Mouse (Mus musculus) ES-CJ7 (cell line): Measurements from ENCODE around the gene Ppm1b.
"Not testable (repeated sequence)": the region's sequence is repeated elsewhere in the genome, so short reads cannot be mapped to it uniquely, and the experiment has no call there.

Experiments used
- DNase-seq: peaks from one replicate; pipeline ENCODE4 v3.0.0; 2011; ENCODE audit warnings: low read depth, low spot score

Gene Ppm1b

GRCm38 (mm10) chr17:84956441-84956840 is at the start of gene Ppm1b:
Gene Ppm1b (plus strand): TSS chr17:84956741.
- DNase-seq = no peak

GRCm38 (mm10) chr17:84921666-84922376 is 34.7 kb upstream of the Ppm1b start:
- peak; percentile 7 for DNase-seq

- DNase-seq = no peak
Observed at GRCm38 (mm10) chr17:84924779-84925178, 31.8 kb upstream of the Ppm1b start.

- DNase-seq = no peak
Observed at GRCm38 (mm10) chr17:84926233-84926632, 30.3 kb upstream of the Ppm1b start.

DNA sequence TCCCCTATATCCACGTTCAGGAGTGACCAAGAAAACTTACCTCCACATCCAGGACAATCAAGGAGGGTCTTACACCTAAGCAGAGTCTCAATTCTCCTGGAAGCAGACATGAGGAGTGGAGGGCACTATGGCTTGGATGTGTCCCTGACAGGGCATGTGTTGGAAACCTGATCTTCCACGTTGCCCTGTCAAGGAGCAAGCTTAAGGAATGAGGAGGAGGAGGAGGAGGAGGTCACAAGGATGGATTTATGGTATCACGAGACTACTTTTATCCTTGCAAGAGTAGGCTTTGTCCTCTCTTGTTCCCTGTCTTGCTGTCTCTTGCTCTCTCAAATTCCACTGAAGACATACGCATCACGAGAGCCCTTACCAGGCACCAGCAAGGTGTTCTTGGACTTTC is 29.0 kb upstream of the Ppm1b start:
- no peak for DNase-seq

GRCm38 (mm10) chr17:84932943-84933342 is 23.6 kb upstream of the Ppm1b start:
- no peak for DNase-seq

GRCm38 (mm10) chr17:84933968-84934367 is 22.6 kb upstream of the Ppm1b start:
- no peak for DNase-seq

- DNase-seq = not testable (repeated sequence)
Observed at GRCm38 (mm10) chr17:84935620-84936019, 20.9 kb upstream of the Ppm1b start.

- DNase-seq = no peak
Observed at GRCm38 (mm10) chr17:84936301-84936700, 20.2 kb upstream of the Ppm1b start.

DNA sequence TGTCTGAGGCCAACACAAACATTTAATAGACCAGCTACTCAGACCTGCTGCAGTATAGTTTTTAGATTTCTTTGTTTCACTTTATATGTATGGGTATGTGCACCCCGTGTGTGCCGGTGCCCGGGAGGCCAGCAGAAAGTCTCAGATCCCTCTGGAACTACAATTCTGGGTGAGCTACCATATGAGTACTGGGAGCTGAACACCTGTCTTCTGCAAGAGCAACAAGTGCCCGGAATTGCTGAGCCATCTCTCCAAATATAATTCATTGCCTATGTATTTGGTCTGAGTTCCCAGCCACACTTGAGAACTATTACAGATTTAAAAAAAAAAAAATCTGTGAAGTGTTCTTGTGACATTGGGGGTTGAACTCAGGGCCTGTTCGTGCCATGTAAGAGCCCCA is 19.7 kb upstream of the Ppm1b start:
- DNase-seq = no peak

DNA sequence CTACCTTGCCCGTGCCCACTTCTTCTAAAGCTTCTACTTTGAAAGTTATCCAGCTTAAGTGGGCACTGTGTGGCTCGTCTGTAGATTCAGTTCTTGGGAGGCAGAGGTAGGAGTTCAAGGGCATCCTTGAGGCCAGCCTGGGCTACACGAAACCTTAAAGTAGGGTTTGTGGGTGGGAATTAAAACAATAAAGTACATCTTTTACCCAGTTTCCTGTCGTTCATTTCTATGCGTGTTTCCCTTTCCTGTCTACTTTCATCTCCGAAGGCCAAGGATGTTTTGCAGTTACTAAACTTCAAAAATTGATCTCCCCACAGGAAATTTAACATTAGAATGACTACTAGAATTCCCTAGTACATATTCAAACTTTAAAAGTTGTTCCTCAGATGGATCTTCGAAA is 19.3 kb upstream of the Ppm1b start:
- DNase-seq = no peak

DNA sequence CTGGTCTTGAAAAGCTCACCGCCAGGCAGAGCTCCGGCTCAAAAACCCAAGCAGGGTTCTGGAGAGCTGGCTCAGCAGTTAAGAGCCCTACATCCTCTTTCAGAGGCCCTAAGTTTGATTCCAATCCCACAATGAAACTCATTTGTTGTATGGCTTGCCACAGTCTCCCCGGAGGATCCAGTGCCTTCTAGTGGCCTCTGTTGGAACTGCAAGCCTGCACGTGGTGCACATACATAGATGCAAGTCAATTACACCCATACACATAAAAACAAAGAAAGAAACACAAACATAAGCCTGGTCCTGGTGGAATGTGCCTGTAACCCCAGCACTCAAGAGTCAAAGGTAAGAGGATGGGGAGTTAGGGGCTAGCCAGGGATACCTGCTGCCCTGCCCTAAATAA is 18.3 kb upstream of the Ppm1b start:
- peak; percentile 57 for DNase-seq

DNA sequence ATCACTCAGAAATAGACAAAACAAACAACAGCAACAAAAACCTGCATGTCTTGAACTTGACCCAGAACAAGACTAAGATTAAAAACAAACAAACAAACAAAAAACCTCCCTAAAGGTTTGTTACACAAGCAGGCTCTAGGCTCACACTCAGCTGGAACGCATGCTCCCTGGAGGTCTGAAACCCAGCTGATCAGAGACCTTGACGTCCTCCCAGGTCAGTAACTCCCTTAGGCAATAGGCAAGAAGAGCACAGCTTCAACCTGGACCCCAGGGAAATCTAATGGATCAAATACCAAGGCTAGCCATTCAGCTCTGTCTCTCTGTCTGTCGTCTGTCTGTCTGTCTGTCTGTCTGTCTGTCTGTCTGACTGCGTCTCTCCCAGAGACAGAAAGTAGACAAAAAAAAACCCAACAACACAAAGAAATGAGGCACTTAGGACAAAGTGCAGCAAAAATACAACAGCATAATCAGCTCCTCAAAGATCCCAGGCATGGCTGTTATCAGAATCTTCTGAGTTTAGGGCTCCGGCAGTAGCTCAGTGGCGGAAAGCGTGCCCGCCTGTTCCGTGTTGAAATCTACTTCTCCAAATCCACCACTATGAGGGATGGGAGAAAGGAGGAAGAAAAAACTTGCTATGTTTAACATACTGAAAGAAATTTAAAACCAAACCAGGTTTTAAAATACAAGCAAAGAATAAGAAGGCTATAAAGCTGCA is 16.4 kb upstream of the Ppm1b start:
- DNase-seq = no peak

DNA sequence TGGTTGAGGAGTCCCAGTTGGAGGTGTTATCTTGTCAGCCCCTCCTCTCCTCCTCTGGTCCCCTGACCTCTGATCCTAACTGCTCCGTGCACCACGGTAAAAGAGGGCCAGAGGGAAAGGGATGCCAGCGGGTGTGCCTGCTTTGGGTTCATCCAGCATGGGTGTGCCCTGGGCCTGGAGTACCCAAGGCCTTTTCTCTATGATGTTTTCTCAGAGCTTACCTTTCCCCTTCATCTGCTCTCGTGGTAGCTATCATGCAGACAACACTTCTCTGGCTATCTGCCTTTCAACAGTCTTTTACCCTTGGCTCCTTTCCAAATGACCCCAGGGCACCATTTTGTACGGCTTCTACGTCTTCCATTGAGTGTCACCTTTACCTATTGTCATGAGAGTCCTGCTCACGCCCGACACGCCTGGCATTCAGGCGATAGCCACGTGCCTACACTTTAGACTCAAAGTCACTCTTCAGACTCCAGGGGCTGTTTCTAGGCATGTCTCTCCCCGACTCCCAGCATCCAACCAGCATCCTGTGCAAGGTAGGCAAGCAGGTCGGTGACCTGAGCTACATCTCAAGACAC is 15.2 kb upstream of the Ppm1b start:
- peak; percentile 54 for DNase-seq

- no peak for DNase-seq
Observed at GRCm38 (mm10) chr17:84942358-84943032, 14.0 kb upstream of the Ppm1b start.

DNA sequence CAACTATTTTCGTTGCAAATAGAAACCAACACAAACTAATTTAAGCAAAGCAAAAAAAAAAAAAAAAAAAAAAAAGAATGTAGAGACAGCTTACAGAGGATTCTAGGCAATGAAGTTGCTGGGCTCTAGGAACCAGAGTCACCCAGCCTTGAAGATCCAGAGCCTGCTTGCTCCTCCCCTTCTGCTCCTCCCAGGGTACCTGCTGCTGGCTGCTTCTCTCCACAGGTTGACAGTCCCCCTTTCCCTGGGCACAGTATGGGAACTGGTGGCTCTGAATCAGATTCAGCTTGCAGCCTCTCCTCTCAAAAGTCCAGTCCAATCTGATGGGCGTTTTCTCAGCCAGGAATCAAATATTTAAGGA is 13.5 kb upstream of the Ppm1b start:
- no peak for DNase-seq

GRCm38 (mm10) chr17:84944348-84944747 is 12.2 kb upstream of the Ppm1b start:
- no peak for DNase-seq

- no peak for DNase-seq
Observed at GRCm38 (mm10) chr17:84952521-84952920, 4.0 kb upstream of the Ppm1b start.

GRCm38 (mm10) chr17:84953776-84954175 is 2.8 kb upstream of the Ppm1b start:
- no peak for DNase-seq

- DNase-seq = no peak
Observed at GRCm38 (mm10) chr17:84954881-84955280, 1.7 kb upstream of the Ppm1b start.

GRCm38 (mm10) chr17:84956931-84957486 is 468 bp downstream of the Ppm1b start:
- DNase-seq = peak; percentile 98
